Comparison of ENCODE assay signal across 9 mouse cellular contexts in genomic region chr9:122424941-122425608, GRCm38 (mm10).
DNase-seq lines count a peak whose midpoint lies in the region; ATAC-seq and TF ChIP-seq lines count a peak whose summit lies in the region.
"Had no signal": no experiment of that assay in that cellular context is flagged by ENCODE, and none has a peak within 500 bp of the region (broad histone marks: within the 10 kb centered on the region; RNA-seq: fewer than 3 reads in every experiment).

No protein-coding gene starts in this region.

- H3K9ac ChIP-seq in heart, embryonic 11.5 days (ENCODE audit: low read depth, low read length), result no peak overlapping the region
- H3K9ac ChIP-seq in liver, postnatal 0 days (replicated peaks), result 0 out of 2 replicates have a peak overlapping the region, but pooled peaks have one; percentile 26
- H3K9ac ChIP-seq: hindbrain, embryonic 15.5 days had no signal

- no peaks in the 10 kb centered on the region for H3K36me3 ChIP-seq in heart, embryonic 11.5 days (ENCODE audit: control insufficient read depth, insufficient read depth, low read length)
- H3K36me3 ChIP-seq in liver, postnatal 0 days (replicated peaks; ENCODE audit: insufficient read depth, low read length), result no peaks in the 10 kb centered on the region
- H3K36me3 ChIP-seq: hindbrain, embryonic 15.5 days had no signal

- no peak overlapping the region for H3K27ac ChIP-seq in bone marrow macrophage, adult 2 months (ENCODE audit: insufficient read depth, low read depth, low read length)
- no peak overlapping the region for H3K27ac ChIP-seq in heart, embryonic 11.5 days (ENCODE audit: low read depth, low read length)
- no peak overlapping the region for H3K27ac ChIP-seq in liver, postnatal 0 days (ENCODE audit: low read depth)
- H3K27ac ChIP-seq: hindbrain, embryonic 15.5 days had no signal

- H3K27me3 ChIP-seq in heart, embryonic 11.5 days (ENCODE audit: control insufficient read depth, insufficient read depth, low read length), result no peaks in the 10 kb centered on the region; the same call in 1 of the 2 replicates
- no peaks in the 10 kb centered on the region for H3K27me3 ChIP-seq in liver, postnatal 0 days (ENCODE audit: insufficient read depth, low read length)
- H3K27me3 ChIP-seq: hindbrain, embryonic 15.5 days had no signal

- TF ChIP-seq CTCF in bone marrow macrophage, adult 2 months (IDR thresholded peaks at IDR 0.05; ENCODE audit: low read depth, low read length), result peak; percentile 79
- TF ChIP-seq CTCF in liver, postnatal 0 days (IDR thresholded peaks at IDR 0.05; ENCODE audit: low read depth), result peak; percentile 57

- no peaks in the 10 kb centered on the region for H3K4me1 ChIP-seq in bone marrow macrophage, adult 2 months (ENCODE audit: control insufficient read depth, insufficient read depth, low read length)
- no peaks in the 10 kb centered on the region for H3K4me1 ChIP-seq in heart, embryonic 11.5 days (ENCODE audit: control insufficient read depth, insufficient read depth, low read length)
- no peaks in the 10 kb centered on the region for H3K4me1 ChIP-seq in liver, postnatal 0 days (ENCODE audit: insufficient read depth)

- no peak for TF ChIP-seq POLR2A in bone marrow macrophage, adult 2 months (IDR thresholded peaks at IDR 0.05; ENCODE audit: borderline replicate concordance, low read depth, low read length)

- TF ChIP-seq EP300 in liver, postnatal 0 days (IDR thresholded peaks at IDR 0.05; ENCODE audit: low read depth), result no peak

- H3K4me3 ChIP-seq in bone marrow macrophage, adult 2 months (ENCODE audit: insufficient read depth, low read length), result peak overlapping the region; percentile 41
- no peak overlapping the region for H3K4me3 ChIP-seq in heart, embryonic 11.5 days (ENCODE audit: low read depth, low read length)
- H3K4me3 ChIP-seq in liver, postnatal 0 days (ENCODE audit: low read depth, low read length), result no peak overlapping the region
- H3K4me3 ChIP-seq: hindbrain, embryonic 15.5 days had no signal

- H3K4me2 ChIP-seq in heart, embryonic 11.5 days, result peak overlapping the region; percentile 24
- H3K4me2 ChIP-seq in liver, postnatal 0 days (ENCODE audit: low read depth, low read length), result peak overlapping the region; percentile 22; the same call in 1 of the 2 replicates
- H3K4me2 ChIP-seq: hindbrain, embryonic 15.5 days had no signal

- whole genome bisulfite sequencing in heart, embryonic 11.5 days (ENCODE audit: insufficient replicate concordance), result 37% methylated on average over 14 of the region's 14 CpGs
- WGBS in liver, postnatal 0 days (ENCODE audit: insufficient replicate concordance), result 42% methylated on average over 14 of the region's 14 CpGs

- no peaks in the 10 kb centered on the region for H3K9me3 ChIP-seq in heart, embryonic 11.5 days (replicated peaks; ENCODE audit: control insufficient read depth, low read length)
- H3K9me3 ChIP-seq in liver, postnatal 0 days (ENCODE audit: low read length), result no peaks in the 10 kb centered on the region
- H3K9me3 ChIP-seq: hindbrain, embryonic 15.5 days had no signal

- ATAC-seq in cerebellum, adult (ENCODE audit: insufficient number of reproducible peaks, low FRiP score, low TSS enrichment), result no peak
- ATAC-seq in heart, embryonic 11.5 days (replicated peaks; ENCODE audit: insufficient number of reproducible peaks, low FRiP score, low TSS enrichment), result no peak
- no peak for ATAC-seq in liver, postnatal 0 days
- no peak for ATAC-seq in megakaryocyte-erythroid progenitor cell, adult 5-6 weeks (replicated peaks; ENCODE audit: low FRiP score, low TSS enrichment, poor library complexity, severe bottlenecking)

- peak; percentile 9 for DNase-seq in cerebellum, adult 9-11 months
- DNase-seq in B cell, adult 2 months, result peak; percentile 50 to 52
- peak; percentile 57 for DNase-seq in liver, postnatal 0 days
- DNase-seq in testis, postnatal 10 days (ENCODE audit: low spot score), result peak; percentile 82

Comparison
In these comparisons a context has a peak if more than half of its experiments do, and no peak if none do; other contexts are left out.
1. DNase-seq: peak in every context shown above with its lines; median percentile 82 in testis, postnatal 10 days; 57 in liver, postnatal 0 days; 51 in B cell, adult 2 months; 9 in cerebellum, adult 9-11 months.